Mouse (Mus musculus): ENCODE results near the gene Nrip1. TPM values are rescaled to one million over a fixed set of nuclear protein-coding genes. Genes with fewer than 3 reads are reported as not detected.

Nrip1 gene
- polyA plus RNA-seq, 1 experiment from 2014 or later, result 37.2 TPM

- peaks cover 3% of the 10 kb centered on the region; the same call in 1 of the 2 replicates for H3K36me3 ChIP-seq
- H3K4me3 ChIP-seq (replicated peaks), result no peak overlapping the region
- H3K4me2 ChIP-seq, result no peak overlapping the region
- no peaks in the 10 kb centered on the region for H3K9me3 ChIP-seq
- WGBS, result 78% methylated on average over 3 of the region's 4 CpGs
- no peak overlapping the region for H3K27ac ChIP-seq
- ATAC-seq (ENCODE audit: insufficient number of reproducible peaks, insufficient read depth, low FRiP score, low TSS enrichment, low read depth), result no peak
- no peak overlapping the region for H3K9ac ChIP-seq (replicated peaks)
- no peaks in the 10 kb centered on the region for H3K27me3 ChIP-seq
- peaks cover 20% of the 10 kb centered on the region for H3K4me1 ChIP-seq (replicated peaks)
Measured at GRCm38 (mm10) chr16:76324411-76325314, 49.0 kb downstream of the Nrip1 start.

DNA sequence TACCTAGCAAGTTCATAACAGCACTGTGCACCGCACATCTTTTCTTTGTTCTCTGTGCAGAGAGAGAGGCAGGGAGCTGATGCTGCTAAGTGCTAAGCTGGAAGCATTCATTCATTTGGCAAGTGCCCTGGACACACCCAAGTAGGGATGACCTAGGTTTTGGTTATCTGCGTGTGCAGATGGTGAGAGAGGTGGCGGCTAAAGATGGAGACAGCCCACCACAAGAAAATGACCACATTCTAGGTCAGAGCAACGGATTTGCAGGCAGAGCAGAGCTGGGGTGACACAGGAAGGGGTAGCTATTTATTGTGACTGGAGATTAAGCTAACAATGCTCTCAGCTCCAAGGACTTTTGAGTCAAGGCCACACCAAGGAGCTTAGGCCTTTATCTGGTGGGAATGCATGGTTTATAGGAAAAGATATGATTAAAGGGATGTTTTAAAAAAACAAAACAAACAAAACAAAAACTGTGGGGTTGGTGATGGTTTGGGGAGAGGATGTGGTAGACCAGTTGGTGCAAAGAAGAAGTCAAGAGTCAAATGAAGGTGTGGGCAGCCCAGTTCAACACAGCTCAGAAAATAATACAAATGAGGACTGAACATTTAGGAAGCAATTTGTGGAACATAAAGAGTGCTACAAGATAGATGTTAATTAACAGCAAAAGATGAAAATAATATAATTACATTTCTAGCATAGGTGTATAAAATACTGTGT is 49.9 kb downstream of the Nrip1 start:
- WGBS, result 84% methylated on average over 4 of the region's 4 CpGs
- Histone ChIP-seq H3K27me3 (no peaks in the 10 kb centered on the region), H3K36me3 (peaks cover 3% of the 10 kb centered on the region; the same call in 1 of the 2 replicates), H3K4me3 (replicated peaks) (no peak overlapping the region), H3K9me3 (no peaks in the 10 kb centered on the region), H3K4me1 (replicated peaks) (peaks cover 21% of the 10 kb centered on the region), H3K27ac (no peak overlapping the region), H3K9ac (replicated peaks) (no peak overlapping the region), H3K4me2 (no peak overlapping the region)
- peak; percentile 20; the same call in 1 of the 2 replicates for ATAC-seq (ENCODE audit: insufficient number of reproducible peaks, insufficient read depth, low FRiP score, low TSS enrichment, low read depth)

- H3K9ac ChIP-seq (replicated peaks), result no peak overlapping the region
- H3K36me3 ChIP-seq, result peaks cover 3% of the 10 kb centered on the region; the same call in 1 of the 2 replicates
- 91% methylated on average over 2 of the region's 2 CpGs for WGBS
- H3K4me1 ChIP-seq (replicated peaks), result peaks cover 21% of the 10 kb centered on the region
- no peak overlapping the region for H3K27ac ChIP-seq
- H3K27me3 ChIP-seq, result no peaks in the 10 kb centered on the region
- no peak for ATAC-seq (ENCODE audit: insufficient number of reproducible peaks, insufficient read depth, low FRiP score, low TSS enrichment, low read depth)
- no peak overlapping the region for H3K4me3 ChIP-seq (replicated peaks)
- no peaks in the 10 kb centered on the region for H3K9me3 ChIP-seq
- H3K4me2 ChIP-seq, result no peak overlapping the region
Measured at GRCm38 (mm10) chr16:76323141-76323540, 50.5 kb downstream of the Nrip1 start.

GRCm38 (mm10) chr16:76321527-76322165 is 52.0 kb downstream of the Nrip1 start:
- H3K27me3 ChIP-seq, result no peaks in the 10 kb centered on the region
- no peaks in the 10 kb centered on the region for H3K9me3 ChIP-seq
- H3K4me1 ChIP-seq (replicated peaks), result peaks cover 21% of the 10 kb centered on the region
- H3K9ac ChIP-seq (replicated peaks), result no peak overlapping the region
- H3K36me3 ChIP-seq, result no peaks in the 10 kb centered on the region; the same call in 1 of the 2 replicates
- H3K4me3 ChIP-seq (replicated peaks), result no peak overlapping the region
- H3K27ac ChIP-seq, result no peak overlapping the region
- WGBS, result 15% methylated on average over 11 of the region's 11 CpGs
- no peak for ATAC-seq (ENCODE audit: insufficient number of reproducible peaks, insufficient read depth, low FRiP score, low TSS enrichment, low read depth)
- H3K4me2 ChIP-seq, result no peak overlapping the region

DNA sequence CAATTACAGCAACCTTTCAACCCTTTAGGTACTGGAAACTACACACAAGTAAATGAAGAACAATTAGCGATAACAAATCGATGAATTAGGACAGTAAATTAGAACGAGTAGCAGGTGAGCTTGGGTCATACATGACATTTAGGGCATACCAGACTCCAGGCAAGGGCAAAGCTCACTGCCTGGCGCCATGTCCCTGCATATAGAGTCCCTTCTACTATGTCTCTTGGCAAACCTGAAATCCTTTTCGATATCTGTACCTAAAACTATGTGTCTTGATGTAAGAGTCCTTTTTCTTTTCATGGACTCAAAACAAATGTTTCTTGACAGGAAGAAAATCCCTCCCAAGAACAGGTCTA is 53.5 kb downstream of the Nrip1 start:
- peaks cover 21% of the 10 kb centered on the region for H3K4me1 ChIP-seq (replicated peaks)
- H3K36me3 ChIP-seq, result no peaks in the 10 kb centered on the region; the same call in 1 of the 2 replicates
- no peaks in the 10 kb centered on the region for H3K27me3 ChIP-seq
- H3K27ac ChIP-seq, result no peak overlapping the region
- no peaks in the 10 kb centered on the region for H3K9me3 ChIP-seq
- no peak overlapping the region for H3K4me2 ChIP-seq
- no peak for ATAC-seq (ENCODE audit: insufficient number of reproducible peaks, insufficient read depth, low FRiP score, low TSS enrichment, low read depth)
- WGBS, result 34% methylated on average over 5 of the region's 5 CpGs
- H3K4me3 ChIP-seq (replicated peaks), result no peak overlapping the region
- H3K9ac ChIP-seq (replicated peaks), result no peak overlapping the region

DNA sequence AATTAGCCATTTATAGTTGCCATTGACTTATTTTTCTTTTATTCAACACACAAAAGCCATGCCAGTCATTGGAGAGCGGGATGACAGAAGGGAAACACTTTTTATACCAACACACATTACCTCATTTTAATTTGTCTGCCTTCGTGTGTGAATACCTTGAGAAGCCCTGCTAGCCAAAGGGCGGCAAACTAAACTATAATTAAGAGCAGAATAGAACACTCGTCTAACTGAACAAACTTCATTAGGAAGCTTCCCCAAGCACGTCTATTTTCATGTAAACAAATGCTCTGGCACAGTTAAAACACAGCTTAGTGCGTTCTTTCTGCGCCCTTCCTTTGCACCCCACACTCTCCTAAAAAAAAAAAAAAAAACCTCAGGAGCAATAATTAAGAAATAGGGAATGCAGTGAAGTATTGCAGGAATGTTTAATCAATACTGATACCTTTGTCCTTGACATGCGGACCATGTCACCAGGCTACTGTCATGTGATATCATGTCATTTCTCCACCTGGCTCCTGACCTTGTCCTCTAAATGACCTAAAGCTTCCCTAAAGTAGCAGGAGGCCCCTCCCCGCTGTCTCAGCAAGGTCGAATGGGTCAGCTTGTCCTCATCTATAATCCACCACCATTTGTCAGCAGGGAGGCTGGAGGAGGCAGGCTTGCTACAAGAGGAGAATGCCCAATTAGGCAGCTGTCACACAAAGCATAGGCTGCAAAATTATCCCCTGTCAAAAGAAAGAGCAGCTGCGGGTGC is 54.1 kb downstream of the Nrip1 start:
- ATAC-seq (ENCODE audit: insufficient number of reproducible peaks, insufficient read depth, low FRiP score, low TSS enrichment, low read depth), result no peak
- no peaks in the 10 kb centered on the region for H3K9me3 ChIP-seq
- no peak overlapping the region for H3K4me3 ChIP-seq (replicated peaks)
- 36% methylated on average over 11 of the region's 11 CpGs for WGBS
- no peaks in the 10 kb centered on the region for H3K27me3 ChIP-seq
- H3K9ac ChIP-seq (replicated peaks), result no peak overlapping the region
- peaks cover 21% of the 10 kb centered on the region for H3K4me1 ChIP-seq (replicated peaks)
- no peak overlapping the region for H3K4me2 ChIP-seq
- H3K27ac ChIP-seq, result no peak overlapping the region
- H3K36me3 ChIP-seq, result no peaks in the 10 kb centered on the region; the same call in 1 of the 2 replicates

DNA sequence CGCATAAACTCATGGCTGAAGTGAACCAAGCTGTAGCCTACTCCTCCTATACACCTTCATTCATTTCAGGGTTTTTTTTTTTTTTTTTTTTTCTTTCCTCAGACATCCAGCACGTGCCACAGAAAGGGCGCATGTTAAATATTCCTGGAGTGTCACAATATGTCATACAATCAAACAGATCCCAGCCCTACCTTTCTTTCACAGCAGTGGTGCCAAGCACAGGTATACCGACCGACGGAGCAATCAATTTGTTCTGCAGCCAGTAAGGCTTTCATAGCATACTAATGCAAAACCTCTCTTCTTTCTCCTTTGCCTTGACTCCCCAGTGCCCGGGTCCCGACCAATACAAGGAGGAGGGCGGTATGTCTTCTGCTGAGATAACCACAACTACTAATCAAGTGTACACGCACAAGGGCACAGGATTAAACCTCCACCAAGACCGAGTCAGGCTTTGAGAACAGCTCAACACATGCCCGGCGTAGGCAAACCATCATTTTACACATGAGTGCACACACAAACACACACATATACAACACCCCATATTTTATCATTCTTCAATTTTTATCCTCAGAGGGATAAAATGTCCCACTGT is 55.2 kb downstream of the Nrip1 start:
- no peaks in the 10 kb centered on the region for H3K27me3 ChIP-seq
- H3K9me3 ChIP-seq, result no peaks in the 10 kb centered on the region
- 89% methylated on average over 13 of the region's 13 CpGs for WGBS
- no peaks in the 10 kb centered on the region; the same call in 1 of the 2 replicates for H3K36me3 ChIP-seq
- H3K4me1 ChIP-seq (replicated peaks), result peaks cover 21% of the 10 kb centered on the region
- H3K4me2 ChIP-seq, result no peak overlapping the region
- no peak overlapping the region for H3K27ac ChIP-seq
- H3K4me3 ChIP-seq (replicated peaks), result no peak overlapping the region
- ATAC-seq (ENCODE audit: insufficient number of reproducible peaks, insufficient read depth, low FRiP score, low TSS enrichment, low read depth), result no peak
- no peak overlapping the region for H3K9ac ChIP-seq (replicated peaks)

DNA sequence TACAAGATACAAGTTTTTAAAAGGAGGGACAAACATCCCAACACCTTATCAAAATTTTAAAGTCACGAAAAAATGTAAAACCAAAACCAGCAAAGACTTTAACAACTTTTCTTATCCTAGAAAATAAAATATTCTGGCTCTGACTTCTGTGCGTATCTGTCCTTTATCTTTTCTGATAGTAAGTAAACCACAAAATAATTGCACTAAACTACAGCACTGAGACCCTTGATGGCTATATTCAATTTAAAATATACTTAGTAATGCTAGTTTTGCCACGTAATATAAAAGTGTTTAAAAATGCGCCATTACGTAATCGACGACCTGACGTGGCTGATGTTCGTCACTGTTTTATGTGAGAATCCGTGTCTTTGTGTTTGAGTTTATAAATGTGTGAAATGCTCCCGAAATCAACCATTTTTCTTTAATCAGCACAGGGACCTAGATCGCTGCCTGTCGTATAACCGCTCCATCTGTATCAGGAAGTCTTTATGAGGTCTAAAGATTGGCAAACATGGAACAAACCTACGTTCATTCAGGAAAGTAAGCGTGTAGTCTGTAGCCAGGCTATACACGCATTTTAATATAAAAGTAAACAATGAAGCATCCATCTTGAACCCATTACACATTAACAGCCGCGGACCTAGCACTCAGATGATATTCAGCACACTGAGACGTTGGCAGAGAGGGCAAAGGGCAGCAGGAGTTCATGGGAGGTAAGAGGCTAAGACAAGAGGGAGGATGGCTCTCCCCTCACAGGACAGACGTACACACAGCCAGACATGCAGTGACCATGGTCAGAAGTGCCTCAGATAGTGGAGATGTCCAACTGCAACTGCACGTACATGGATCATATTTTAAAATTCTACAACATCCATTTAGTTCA is 56.4 kb downstream of the Nrip1 start:
- WGBS, result 86% methylated on average over 22 of the region's 22 CpGs
- no peak overlapping the region for H3K4me2 ChIP-seq
- H3K27me3 ChIP-seq, result no peaks in the 10 kb centered on the region
- no peak overlapping the region for H3K4me3 ChIP-seq (replicated peaks)
- H3K27ac ChIP-seq, result no peak overlapping the region
- no peak overlapping the region for H3K9ac ChIP-seq (replicated peaks)
- ATAC-seq (ENCODE audit: insufficient number of reproducible peaks, insufficient read depth, low FRiP score, low TSS enrichment, low read depth), result no peak
- no peaks in the 10 kb centered on the region for H3K36me3 ChIP-seq
- H3K9me3 ChIP-seq, result no peaks in the 10 kb centered on the region
- H3K4me1 ChIP-seq (replicated peaks), result peaks cover 17% of the 10 kb centered on the region

DNA sequence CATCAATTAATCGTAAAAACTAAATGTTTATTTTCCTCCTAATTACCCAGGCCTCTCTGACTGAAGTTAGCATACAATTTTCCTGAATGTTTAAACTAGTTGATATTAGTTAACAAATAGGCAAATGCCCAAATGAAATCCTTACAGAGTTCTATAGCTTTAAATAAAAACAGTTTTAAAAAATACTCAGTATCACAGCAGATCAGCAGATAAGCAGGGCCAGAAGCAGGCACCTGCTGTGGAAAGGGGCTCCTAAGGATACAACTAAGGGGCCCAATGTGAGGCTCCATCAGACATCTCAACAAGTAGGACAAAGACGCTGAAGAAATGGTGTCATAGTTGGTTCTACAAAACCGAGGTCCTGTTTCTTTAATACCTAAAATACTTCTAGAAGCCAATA is 58.0 kb downstream of the Nrip1 start:
- no peaks in the 10 kb centered on the region for H3K9me3 ChIP-seq
- H3K9ac ChIP-seq (replicated peaks), result no peak overlapping the region
- 94% methylated on average over 3 of the region's 3 CpGs for WGBS
- no peak for ATAC-seq (ENCODE audit: insufficient number of reproducible peaks, insufficient read depth, low FRiP score, low TSS enrichment, low read depth)
- H3K4me1 ChIP-seq (replicated peaks), result peaks cover 7% of the 10 kb centered on the region
- H3K4me3 ChIP-seq (replicated peaks), result no peak overlapping the region
- no peaks in the 10 kb centered on the region for H3K36me3 ChIP-seq
- no peaks in the 10 kb centered on the region for H3K27me3 ChIP-seq
- H3K4me2 ChIP-seq, result no peak overlapping the region
- H3K27ac ChIP-seq, result no peak overlapping the region
